In the genomic region with DNA sequence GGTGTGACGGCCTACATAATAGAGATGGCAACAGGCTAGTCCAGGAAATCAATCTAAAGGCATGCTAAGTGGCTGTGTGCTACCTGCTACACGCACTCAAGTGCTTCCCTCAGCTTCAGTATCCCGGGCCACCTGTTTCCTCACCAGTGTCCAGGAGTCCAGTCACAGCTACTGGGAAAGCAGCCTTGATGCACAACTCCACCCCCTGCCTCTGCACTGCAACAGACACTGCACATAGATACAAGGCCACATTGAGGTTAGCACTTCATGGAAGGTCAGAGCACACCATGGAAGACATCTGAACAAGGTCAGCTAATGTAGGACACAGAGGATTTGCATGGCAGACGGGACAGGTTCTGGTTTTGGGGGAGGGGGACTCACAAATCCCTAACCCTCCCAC, we compare ENCODE assay signal across 29 mouse cellular contexts. TPM values are rescaled to one million over a fixed set of nuclear protein-coding genes. Genes with fewer than 3 reads are reported as not detected.
DNase-seq lines count a peak whose midpoint lies in the region; ATAC-seq and TF ChIP-seq lines count a peak whose summit lies in the region.
"Had no signal": no experiment of that assay in that cellular context is flagged by ENCODE, and none has a peak within 500 bp of the region (broad histone marks: within the 10 kb centered on the region; RNA-seq: fewer than 3 reads in every experiment).

No protein-coding gene starts in this region.

- no peak; the same call in 1 of the 2 replicates for ATAC-seq in heart, embryonic 11.5 days (replicated peaks; ENCODE audit: insufficient number of reproducible peaks, low FRiP score, low TSS enrichment)
- peak; percentile 64 for ATAC-seq in heart, postnatal 0 days (ENCODE audit: insufficient read depth, low read depth)
- ATAC-seq in stomach, embryonic 16.5 days (ENCODE audit: insufficient read depth, low FRiP score) = no peak
- ATAC-seq: activated CD4-positive, CD25-positive, alpha-beta regulatory T cell, adult 4 months; forebrain, embryonic 15.5 days; hindbrain, embryonic 16.5 days; intestine, embryonic 15.5 days; liver, postnatal 0 days had no signal

- peak; percentile 70 to 87 for DNase-seq in adrenal gland, adult (ENCODE audit: inconsistent age in 2 of 2, low spot score in 1 of 2)
- DNase-seq in adrenal gland, postnatal 4 days (ENCODE audit: low spot score in 2 of 2) = no peak
- no peak for DNase-seq in heart, postnatal 10 days
- no peak for DNase-seq in heart, postnatal 0 days (ENCODE audit: low spot score)
- no peak for DNase-seq in heart, postnatal 4 days
- DNase-seq in cerebellum, adult 2 months = no peak
- DNase-seq: cerebellum, adult 11 months; cerebellum, postnatal 10 days; gastrocnemius, postnatal 10 days; kidney, adult 9 months; kidney, postnatal 36 days; layer of hippocampus, postnatal 36 days; liver, postnatal 0 days; midbrain, embryonic 14.5 days; right cerebral cortex, postnatal 25 days; spleen, adult 18-20 months; thymus, postnatal 14 days had no signal

- no peak overlapping the region for H3K4me3 ChIP-seq in heart, embryonic 11.5 days (ENCODE audit: low read depth, low read length)
- no peak overlapping the region for H3K4me3 ChIP-seq in heart, postnatal 0 days (ENCODE audit: low read depth, low read length)
- H3K4me3 ChIP-seq in stomach, embryonic 16.5 days (replicated peaks; ENCODE audit: low read length) = no peak overlapping the region
- H3K4me3 ChIP-seq in cerebellum, adult 2 months (replicated peaks; ENCODE audit: insufficient read depth, low read depth, low read length) = no peak overlapping the region
- H3K4me3 ChIP-seq: embryonic facial prominence, embryonic 10.5 days; forebrain, embryonic 15.5 days; intestine, embryonic 15.5 days; neural tube, embryonic 12.5 days had no signal

- no peaks in the 10 kb centered on the region for H3K9me3 ChIP-seq in heart, embryonic 11.5 days (replicated peaks; ENCODE audit: control insufficient read depth, low read length)
- H3K9me3 ChIP-seq in heart, postnatal 0 days (replicated peaks; ENCODE audit: control insufficient read depth, low read length) = no peaks in the 10 kb centered on the region
- H3K9me3 ChIP-seq in stomach, embryonic 16.5 days (replicated peaks; ENCODE audit: control insufficient read depth, low read length) = no peaks in the 10 kb centered on the region
- H3K9me3 ChIP-seq: embryonic facial prominence, embryonic 10.5 days; forebrain, embryonic 15.5 days; intestine, embryonic 15.5 days; neural tube, embryonic 12.5 days had no signal

- no peak for TF ChIP-seq EP300 in heart, postnatal 0 days (IDR thresholded peaks at IDR 0.05; ENCODE audit: low read depth)

- WGBS in heart, embryonic 11.5 days (ENCODE audit: insufficient replicate concordance) = 68% methylated on average over 4 of the region's 4 CpGs
- WGBS in heart, postnatal 0 days = 73% methylated on average over 4 of the region's 4 CpGs
- 75% methylated on average over 4 of the region's 4 CpGs for WGBS in stomach, embryonic 16.5 days
- 42% methylated on average over 4 of the region's 4 CpGs for WGBS in cerebellum, adult 2 months

- TF ChIP-seq POLR2A in cerebellum, adult 2 months (IDR thresholded peaks at IDR 0.05; ENCODE audit: borderline replicate concordance, insufficient read depth, low read length) = no peak

- H3K36me3 ChIP-seq in heart, embryonic 11.5 days (ENCODE audit: control insufficient read depth, insufficient read depth, low read length) = no peaks in the 10 kb centered on the region
- no peaks in the 10 kb centered on the region for H3K36me3 ChIP-seq in heart, postnatal 0 days (replicated peaks; ENCODE audit: control insufficient read depth, insufficient read depth, low read length)
- no peaks in the 10 kb centered on the region; the same call in 1 of the 2 replicates for H3K36me3 ChIP-seq in stomach, embryonic 16.5 days (ENCODE audit: control insufficient read depth, insufficient read depth, low read length)
- H3K36me3 ChIP-seq: forebrain, embryonic 15.5 days; intestine, embryonic 15.5 days had no signal

- intact Hi-C loops in heart, postnatal 10 days (cut with DNase I) = no loop called here

- H3K27ac ChIP-seq in heart, embryonic 11.5 days (ENCODE audit: low read depth, low read length) = peak overlapping the region; percentile 51
- peak overlapping the region; percentile 88 for H3K27ac ChIP-seq in heart, postnatal 0 days (ENCODE audit: low read depth)
- H3K27ac ChIP-seq in stomach, embryonic 16.5 days (ENCODE audit: low read length) = 0 out of 2 replicates have a peak overlapping the region, but pooled peaks have one; percentile 2
- no peak overlapping the region for H3K27ac ChIP-seq in cerebellum, adult 2 months (ENCODE audit: insufficient read depth, low read length)
- H3K27ac ChIP-seq: forebrain, embryonic 15.5 days; intestine, embryonic 15.5 days; neural tube, embryonic 12.5 days had no signal

- no peak overlapping the region for H3K9ac ChIP-seq in heart, embryonic 11.5 days (ENCODE audit: low read depth, low read length)
- 0 out of 2 replicates have a peak overlapping the region, but pooled peaks have one; percentile 12 for H3K9ac ChIP-seq in heart, postnatal 0 days (replicated peaks; ENCODE audit: low read depth, low read length)
- H3K9ac ChIP-seq in stomach, embryonic 16.5 days (ENCODE audit: low read length) = peak overlapping the region; percentile 5; the same call in 1 of the 2 replicates
- H3K9ac ChIP-seq: forebrain, embryonic 15.5 days; intestine, embryonic 15.5 days; liver, postnatal 0 days; neural tube, embryonic 12.5 days had no signal

- no peak for TF ChIP-seq CTCF in heart, postnatal 0 days (IDR thresholded peaks at IDR 0.05; ENCODE audit: low read depth)
- TF ChIP-seq CTCF in cerebellum, adult 2 months (IDR thresholded peaks at IDR 0.05; ENCODE audit: borderline replicate concordance, insufficient read depth, low read depth, low read length) = no peak

- no peaks in the 10 kb centered on the region for H3K27me3 ChIP-seq in heart, embryonic 11.5 days (ENCODE audit: control insufficient read depth, insufficient read depth, low read length)
- H3K27me3 ChIP-seq in heart, postnatal 0 days (ENCODE audit: control insufficient read depth, insufficient read depth, low read length) = no peaks in the 10 kb centered on the region
- H3K27me3 ChIP-seq in stomach, embryonic 16.5 days (ENCODE audit: control insufficient read depth, insufficient read depth, low read length) = no peaks in the 10 kb centered on the region
- H3K27me3 ChIP-seq in cerebellum, adult 2 months (ENCODE audit: control insufficient read depth, insufficient read depth, low read length) = no peaks in the 10 kb centered on the region
- H3K27me3 ChIP-seq: forebrain, embryonic 15.5 days; intestine, embryonic 15.5 days; neural tube, embryonic 12.5 days had no signal

- H3K4me1 ChIP-seq in heart, embryonic 11.5 days (ENCODE audit: control insufficient read depth, insufficient read depth, low read length) = peaks cover 57% of the 10 kb centered on the region
- H3K4me1 ChIP-seq in heart, postnatal 0 days (ENCODE audit: control insufficient read depth, insufficient read depth) = peaks cover 65% of the 10 kb centered on the region
- H3K4me1 ChIP-seq in stomach, embryonic 16.5 days (ENCODE audit: control insufficient read depth, insufficient read depth, low read length) = peaks cover 34% of the 10 kb centered on the region
- peaks cover 64% of the 10 kb centered on the region for H3K4me1 ChIP-seq in cerebellum, adult 2 months (ENCODE audit: control insufficient read depth, insufficient read depth, low read length)
- H3K4me1 ChIP-seq: forebrain, embryonic 15.5 days had no signal

- H3K4me2 ChIP-seq in heart, embryonic 11.5 days = no peak overlapping the region
- H3K4me2 ChIP-seq in heart, postnatal 0 days (ENCODE audit: low read depth, low read length) = no peak overlapping the region
- no peak overlapping the region for H3K4me2 ChIP-seq in stomach, embryonic 16.5 days (ENCODE audit: low read depth, low read length)
- H3K4me2 ChIP-seq: forebrain, embryonic 15.5 days; intestine, embryonic 15.5 days; neural tube, embryonic 12.5 days had no signal

RNA-seq across cellular contexts. Expression of a gene that starts 11.9 kb away (rescaled TPM):
- 10 to 100 TPM; 46.2 to 47.3 TPM for total RNA-seq in adrenal gland, postnatal 4 days (2021)
- polyA plus RNA-seq in heart, embryonic 11.5 days (2014; fragmentation: Nextera tagmentation; extraction: Ambion mirVana) = 26.3 and 36.3 TPM in 2 replicates
- 10 to 100 TPM; 22.3 to 25.1 TPM for total RNA-seq in heart, postnatal 10 days (2021)
- 27.7 and 29.9 TPM in 2 replicates for total RNA-seq in heart, postnatal 0 days (2014; rRNA removed; ENCODE audit: low replicate concordance)
- 11.8 and 13.2 TPM in 2 replicates for polyA plus RNA-seq in heart, postnatal 0 days (2015; fragmentation: Nextera tagmentation; extraction: Ambion mirVana)
- 10 to 100 TPM; 27.4 to 31.1 TPM for total RNA-seq in heart, postnatal 4 days (2021)
- 30.9 and 35.5 TPM in 2 replicates for polyA plus RNA-seq in stomach, embryonic 16.5 days (2015; fragmentation: Nextera tagmentation; extraction: Ambion mirVana)
- polyA plus RNA-seq in cerebellum, adult 2 months (2012; rRNA removed) = 94.9 and 107 TPM in 2 replicates

RNA-seq across cellular contexts. Expression of a gene that starts 40.2 kb away (rescaled TPM):
- total RNA-seq in adrenal gland, postnatal 4 days (2021) = under 1 TPM; 0.51 to 0.64 TPM
- polyA plus RNA-seq in heart, embryonic 11.5 days (2014; fragmentation: Nextera tagmentation; extraction: Ambion mirVana) = not detected in 2 replicates
- total RNA-seq in heart, postnatal 10 days (2021) = not detected
- total RNA-seq in heart, postnatal 0 days (2014; rRNA removed; ENCODE audit: low replicate concordance) = not detected in 2 replicates
- polyA plus RNA-seq in heart, postnatal 0 days (2015; fragmentation: Nextera tagmentation; extraction: Ambion mirVana) = 0.10 TPM in 1 of 2 replicates, not detected in the other
- not detected for total RNA-seq in heart, postnatal 4 days (2021)
- polyA plus RNA-seq in stomach, embryonic 16.5 days (2015; fragmentation: Nextera tagmentation; extraction: Ambion mirVana) = 0.05 and 0.42 TPM in 2 replicates
- polyA plus RNA-seq in cerebellum, adult 2 months (2012; rRNA removed) = 1.7 and 3.0 TPM in 2 replicates
- total RNA-seq: gastrocnemius, postnatal 10 days; hematopoietic stem cell, adult 5-6 weeks; liver, adult 2 months; megakaryocyte-erythroid progenitor cell, adult 5-6 weeks had no signal
- polyA plus RNA-seq: activated CD4-positive, CD25-positive, alpha-beta regulatory T cell, adult 4 months; limb, embryonic 11.5 days; liver, adult 2 months; liver, postnatal 0 days had no signal

Comparison
In these comparisons a context has a peak if more than half of its experiments do, and no peak if none do; other contexts are left out.
1. DNase-seq: peak in adrenal gland, adult (2 of 2); none in adrenal gland, postnatal 4 days (0 of 2), heart, postnatal 10 days (0 of 2), heart, postnatal 0 days (single experiment), heart, postnatal 4 days (single experiment) and cerebellum, adult 2 months (0 of 2).